Mouse (Mus musculus) embryonic facial prominence, embryonic 15.5 days (tissue): ENCODE measurements at regions not wholly inside any gene's neighbourhood (a gene's known extent, or its start where the extent isn't known, plus 50 kb on each side); places are given as distances from the start of the nearest gene placed in this dataset.

Experiments
- ATAC-seq: fragments of 200-750 bp; cut with Nextera tagmentation; 2 replicates; pipeline ENCODE4 v1.8.0; 2017; ENCODE audit warnings: low read depth, moderate TSS enrichment; ENCODE audit not compliant: insufficient number of reproducible peaks, low FRiP score, low TSS enrichment
- H3K27ac ChIP-seq: fragments of 300-500 bp; sonication (generic); replicated peaks from 2 replicates; pipeline ENCODE4 v1.5.1; 2015; ENCODE audit warnings: mild to moderate bottlenecking, inconsistent platforms
- H3K27me3 ChIP-seq: fragments of 300-500 bp; sonication (generic); 2 replicates; pipeline ENCODE4 v1.6.1; 2015; ENCODE audit warnings: inconsistent platforms
- H3K36me3 ChIP-seq: fragments of 300-500 bp; sonication (generic); 2 replicates; pipeline ENCODE4 v1.6.1; 2015; ENCODE audit warnings: mild to moderate bottlenecking, inconsistent platforms
- H3K4me1 ChIP-seq: fragments of 300-500 bp; sonication (generic); 2 replicates; pipeline ENCODE4 v1.6.1; 2015; ENCODE audit warnings: inconsistent platforms
- H3K4me2 ChIP-seq: fragments of 300-500 bp; sonication (generic); replicated peaks from 2 replicates; pipeline ENCODE4 v1.6.1; 2015; ENCODE audit warnings: mild to moderate bottlenecking, inconsistent platforms
- H3K4me3 ChIP-seq: fragments of 300-500 bp; sonication (generic); replicated peaks from 2 replicates; pipeline ENCODE4 v1.5.1; 2015; ENCODE audit warnings: mild to moderate bottlenecking, inconsistent platforms
- H3K9ac ChIP-seq: fragments of 300-500 bp; sonication (generic); 2 replicates; pipeline ENCODE4 v1.6.1; 2015; ENCODE audit warnings: inconsistent platforms
- H3K9me3 ChIP-seq: fragments of 300-500 bp; sonication (generic); replicated peaks from 2 replicates; pipeline ENCODE4 v1.6.1; 2016; ENCODE audit warnings: inconsistent platforms
- WGBS: fragments of 180-500 bp; shearing (Covaris S2); methylation state at CpG from one replicate; pipeline ENCODE4 v1.1.7; 2015; 5-methylcytosine and 5-hydroxymethylcytosine counted together

- H3K4me3 ChIP-seq = no peak overlapping the region
- no peaks in the 10 kb centered on the region for H3K9me3 ChIP-seq
- H3K4me1 ChIP-seq = no peaks in the 10 kb centered on the region
Observed at GRCm38 (mm10) chr2:178830313-178830712, 400.0 kb downstream of the Cdh26 start.

GRCm38 (mm10) chr2:178834986-178835385, 404.7 kb downstream of the Cdh26 start:
- H3K36me3 ChIP-seq = no peaks in the 10 kb centered on the region
- ATAC-seq = no peak
- no peak overlapping the region for H3K9ac ChIP-seq
- no peak overlapping the region for H3K4me3 ChIP-seq
- no peaks in the 10 kb centered on the region for H3K27me3 ChIP-seq
- H3K4me2 ChIP-seq = no peak overlapping the region
- H3K27ac ChIP-seq = no peak overlapping the region
- no peaks in the 10 kb centered on the region for H3K4me1 ChIP-seq
- H3K9me3 ChIP-seq = no peaks in the 10 kb centered on the region
- WGBS = 79% methylated on average over 7 of the region's 7 CpGs

More at GRCm38 (mm10) chr2:178830313-178830712, 400.0 kb downstream of the Cdh26 start:
- H3K9ac ChIP-seq = no peak overlapping the region
- ATAC-seq = no peak
- WGBS = 84% methylated on average over 3 of the region's 3 CpGs
- no peak overlapping the region for H3K27ac ChIP-seq
- H3K27me3 ChIP-seq = no peaks in the 10 kb centered on the region
- no peak overlapping the region for H3K4me2 ChIP-seq
- no peaks in the 10 kb centered on the region for H3K36me3 ChIP-seq

- Histone ChIP-seq H3K36me3 (no peaks in the 10 kb centered on the region), H3K27ac (no peak overlapping the region), H3K4me3 (no peak overlapping the region), H3K4me1 (no peaks in the 10 kb centered on the region), H3K9ac (no peak overlapping the region), H3K9me3 (no peaks in the 10 kb centered on the region), H3K4me2 (no peak overlapping the region), H3K27me3 (no peaks in the 10 kb centered on the region)
- ATAC-seq = 0 out of 2 replicates have a peak, but pooled peaks have one; percentile 3
- WGBS = 16% methylated on average over 6 of the region's 6 CpGs
Observed at GRCm38 (mm10) chr2:178838571-178838970, 408.2 kb downstream of the Cdh26 start.

GRCm38 (mm10) chr2:178840975-178841374, 410.6 kb downstream of the Cdh26 start:
- no peaks in the 10 kb centered on the region for H3K27me3 ChIP-seq
- H3K9ac ChIP-seq = no peak overlapping the region
- H3K4me1 ChIP-seq = no peaks in the 10 kb centered on the region
- H3K27ac ChIP-seq = no peak overlapping the region
- H3K4me3 ChIP-seq = no peak overlapping the region
- WGBS = 72% methylated on average over 2 of the region's 2 CpGs
- no peak for ATAC-seq
- H3K9me3 ChIP-seq = no peaks in the 10 kb centered on the region
- H3K4me2 ChIP-seq = no peak overlapping the region
- no peaks in the 10 kb centered on the region for H3K36me3 ChIP-seq

- no peaks in the 10 kb centered on the region for H3K36me3 ChIP-seq
- H3K4me1 ChIP-seq = no peaks in the 10 kb centered on the region
- H3K27ac ChIP-seq = no peak overlapping the region
- H3K9me3 ChIP-seq = no peaks in the 10 kb centered on the region
- H3K4me2 ChIP-seq = no peak overlapping the region
- no peak overlapping the region for H3K9ac ChIP-seq
- H3K27me3 ChIP-seq = no peaks in the 10 kb centered on the region
- no peak overlapping the region for H3K4me3 ChIP-seq
- WGBS = 52% methylated on average over 12 of the region's 12 CpGs
- no peak for ATAC-seq
Observed at GRCm38 (mm10) chr2:178842595-178842994, 412.3 kb downstream of the Cdh26 start.

- Histone ChIP-seq H3K9ac (no peak overlapping the region), H3K4me1 (no peaks in the 10 kb centered on the region), H3K4me2 (no peak overlapping the region), H3K27ac (no peak overlapping the region), H3K36me3 (no peaks in the 10 kb centered on the region), H3K4me3 (no peak overlapping the region), H3K27me3 (no peaks in the 10 kb centered on the region), H3K9me3 (no peaks in the 10 kb centered on the region)
- WGBS = 86% methylated on average over 3 of the region's 3 CpGs
- no peak for ATAC-seq
Observed at GRCm38 (mm10) chr2:178843458-178843857, 413.1 kb downstream of the Cdh26 start.

GRCm38 (mm10) chr2:178844561-178844960, 414.2 kb downstream of the Cdh26 start:
- ATAC-seq = no peak
- no peak overlapping the region for H3K27ac ChIP-seq
- H3K27me3 ChIP-seq = no peaks in the 10 kb centered on the region
- H3K4me2 ChIP-seq = no peak overlapping the region
- H3K36me3 ChIP-seq = no peaks in the 10 kb centered on the region
- H3K9ac ChIP-seq = no peak overlapping the region
- no peaks in the 10 kb centered on the region for H3K9me3 ChIP-seq
- no peak overlapping the region for H3K4me3 ChIP-seq
- 84% methylated on average over 4 of the region's 4 CpGs for WGBS
- no peaks in the 10 kb centered on the region for H3K4me1 ChIP-seq

- whole genome bisulfite sequencing = 87% methylated on average over 10 of the region's 10 CpGs
- no peak overlapping the region for H3K27ac ChIP-seq
- no peak overlapping the region for H3K4me2 ChIP-seq
- H3K9ac ChIP-seq = no peak overlapping the region
- H3K27me3 ChIP-seq = no peaks in the 10 kb centered on the region
- no peaks in the 10 kb centered on the region for H3K36me3 ChIP-seq
- no peaks in the 10 kb centered on the region for H3K4me1 ChIP-seq
- H3K4me3 ChIP-seq = no peak overlapping the region
- no peaks in the 10 kb centered on the region for H3K9me3 ChIP-seq
- ATAC-seq = no peak; the same call in 1 of the 2 replicates
Observed at GRCm38 (mm10) chr2:178850320-178850719, 420.0 kb downstream of the Cdh26 start.

GRCm38 (mm10) chr2:178850769-178851168, 420.4 kb downstream of the Cdh26 start:
- Histone ChIP-seq H3K9me3 (no peaks in the 10 kb centered on the region), H3K4me2 (no peak overlapping the region), H3K27me3 (no peaks in the 10 kb centered on the region), H3K4me3 (no peak overlapping the region), H3K36me3 (no peaks in the 10 kb centered on the region), H3K4me1 (no peaks in the 10 kb centered on the region), H3K27ac (no peak overlapping the region), H3K9ac (no peak overlapping the region)
- no peak for ATAC-seq
- 79% methylated on average over 11 of the region's 11 CpGs for WGBS

GRCm38 (mm10) chr2:178854012-178854411, 423.7 kb downstream of the Cdh26 start:
- no peak for ATAC-seq
- H3K9ac ChIP-seq = no peak overlapping the region
- no peaks in the 10 kb centered on the region for H3K9me3 ChIP-seq
- H3K4me3 ChIP-seq = no peak overlapping the region
- no peak overlapping the region for H3K27ac ChIP-seq
- H3K4me2 ChIP-seq = no peak overlapping the region
- WGBS = 76% methylated on average over 1 of the region's 1 CpGs
- no peaks in the 10 kb centered on the region for H3K4me1 ChIP-seq
- H3K36me3 ChIP-seq = no peaks in the 10 kb centered on the region
- H3K27me3 ChIP-seq = no peaks in the 10 kb centered on the region

- Histone ChIP-seq H3K9ac (no peak overlapping the region), H3K4me1 (no peaks in the 10 kb centered on the region), H3K27me3 (no peaks in the 10 kb centered on the region), H3K36me3 (no peaks in the 10 kb centered on the region), H3K9me3 (no peaks in the 10 kb centered on the region), H3K4me3 (no peak overlapping the region), H3K27ac (no peak overlapping the region), H3K4me2 (no peak overlapping the region)
- ATAC-seq = no peak
- WGBS = 6% methylated on average over 2 of the region's 2 CpGs
Observed at GRCm38 (mm10) chr2:178854760-178855159, 424.4 kb downstream of the Cdh26 start.

- Histone ChIP-seq H3K36me3 (no peaks in the 10 kb centered on the region), H3K4me3 (no peak overlapping the region), H3K27me3 (no peaks in the 10 kb centered on the region), H3K4me1 (no peaks in the 10 kb centered on the region), H3K9me3 (no peaks in the 10 kb centered on the region), H3K4me2 (no peak overlapping the region), H3K9ac (no peak overlapping the region), H3K27ac (no peak overlapping the region)
- ATAC-seq = no peak
Observed at GRCm38 (mm10) chr2:178862620-178863019, 432.3 kb downstream of the Cdh26 start.
